Mouse (Mus musculus): Measurements from ENCODE around the gene Myo18a. TPM values are rescaled to one million over a fixed set of nuclear protein-coding genes. Genes with fewer than 3 reads are reported as not detected.

Myo18a gene
- polyA plus RNA-seq, 1 experiment from 2014 or later, result 16.0 TPM

GRCm38 (mm10) chr11:77800491-77800868, 37.4 kb downstream of the Myo18a start:
- Histone ChIP-seq H3K4me1 (ENCODE audit: control insufficient read depth, low read depth, low read length) (peaks cover 21% of the 10 kb centered on the region), H3K9ac (ENCODE audit: low read depth, low read length) (no peak overlapping the region), H3K27me3 (ENCODE audit: control insufficient read depth, insufficient read depth, low read depth, low read length) (no peaks in the 10 kb centered on the region), H3K27ac (ENCODE audit: low read length) (no peak overlapping the region), H3K4me3 (ENCODE audit: low read depth, low read length) (peak overlapping the region; percentile 38), H3K9me3 (replicated peaks; ENCODE audit: control insufficient read depth, low read length) (no peaks in the 10 kb centered on the region), H3K36me3 (ENCODE audit: control insufficient read depth, insufficient read depth) (no peaks in the 10 kb centered on the region; the same call in 1 of the 2 replicates), H3K4me2 (ENCODE audit: low read depth, low read length) (peak overlapping the region; percentile 46)
- ATAC-seq (ENCODE audit: low read depth), result no peak
- WGBS (ENCODE audit: insufficient replicate concordance), result 64% methylated on average over 9 of the region's 9 CpGs

GRCm38 (mm10) chr11:77800869-77801701, 38.0 kb downstream of the Myo18a start:
- Histone ChIP-seq H3K27me3 (ENCODE audit: control insufficient read depth, insufficient read depth, low read depth, low read length) (no peaks in the 10 kb centered on the region), H3K4me1 (ENCODE audit: control insufficient read depth, low read depth, low read length) (peaks cover 21% of the 10 kb centered on the region), H3K4me2 (ENCODE audit: low read depth, low read length) (peak overlapping the region; percentile 46), H3K27ac (ENCODE audit: low read length) (peak overlapping the region; percentile 66), H3K36me3 (ENCODE audit: control insufficient read depth, insufficient read depth) (no peaks in the 10 kb centered on the region), H3K9me3 (replicated peaks; ENCODE audit: control insufficient read depth, low read length) (no peaks in the 10 kb centered on the region), H3K9ac (ENCODE audit: low read depth, low read length) (0 out of 2 replicates have a peak overlapping the region, but pooled peaks have one; percentile 18), H3K4me3 (ENCODE audit: low read depth, low read length) (peak overlapping the region; percentile 38)
- ATAC-seq (ENCODE audit: low read depth), result peak; percentile 84
- 12% methylated on average over 15 of the region's 15 CpGs for WGBS (ENCODE audit: insufficient replicate concordance)

GRCm38 (mm10) chr11:77802341-77802865, 39.4 kb downstream of the Myo18a start:
- ATAC-seq (ENCODE audit: low read depth), result peak; percentile 28
- peak overlapping the region; percentile 22; the same call in 1 of the 2 replicates for H3K4me3 ChIP-seq (ENCODE audit: low read depth, low read length)

GRCm38 (mm10) chr11:77806218-77806617, 43.2 kb downstream of the Myo18a start:
- peaks cover 14% of the 10 kb centered on the region for H3K4me1 ChIP-seq (ENCODE audit: control insufficient read depth, low read depth, low read length)
- 40% methylated on average over 2 of the region's 2 CpGs for WGBS (ENCODE audit: insufficient replicate concordance)

More at GRCm38 (mm10) chr11:77802341-77802865, 39.4 kb downstream of the Myo18a start:
- peak overlapping the region; percentile 46 for H3K4me2 ChIP-seq (ENCODE audit: low read depth, low read length)
- H3K36me3 ChIP-seq (ENCODE audit: control insufficient read depth, insufficient read depth), result no peaks in the 10 kb centered on the region
- peaks cover 21% of the 10 kb centered on the region for H3K4me1 ChIP-seq (ENCODE audit: control insufficient read depth, low read depth, low read length)
- peak overlapping the region; percentile 28; the same call in 1 of the 2 replicates for H3K9ac ChIP-seq (ENCODE audit: low read depth, low read length)
- peak overlapping the region; percentile 66 for H3K27ac ChIP-seq (ENCODE audit: low read length)
- H3K9me3 ChIP-seq (replicated peaks; ENCODE audit: control insufficient read depth, low read length), result no peaks in the 10 kb centered on the region
- H3K27me3 ChIP-seq (ENCODE audit: control insufficient read depth, insufficient read depth, low read depth, low read length), result no peaks in the 10 kb centered on the region
- WGBS (ENCODE audit: insufficient replicate concordance), result 27% methylated on average over 9 of the region's 9 CpGs

GRCm38 (mm10) chr11:77806855-77807254, 43.8 kb downstream of the Myo18a start:
- Histone ChIP-seq H3K4me3 (ENCODE audit: low read depth, low read length) (no peak overlapping the region), H3K9ac (ENCODE audit: low read depth, low read length) (no peak overlapping the region), H3K9me3 (replicated peaks; ENCODE audit: control insufficient read depth, low read length) (no peaks in the 10 kb centered on the region), H3K4me2 (ENCODE audit: low read depth, low read length) (no peak overlapping the region), H3K36me3 (ENCODE audit: control insufficient read depth, insufficient read depth) (no peaks in the 10 kb centered on the region), H3K4me1 (ENCODE audit: control insufficient read depth, low read depth, low read length) (peaks cover 8% of the 10 kb centered on the region), H3K27ac (ENCODE audit: low read length) (no peak overlapping the region), H3K27me3 (ENCODE audit: control insufficient read depth, insufficient read depth, low read depth, low read length) (no peaks in the 10 kb centered on the region)
- ATAC-seq (ENCODE audit: low read depth), result no peak
- 70% methylated on average over 6 of the region's 6 CpGs for WGBS (ENCODE audit: insufficient replicate concordance)

More at GRCm38 (mm10) chr11:77806218-77806617, 43.2 kb downstream of the Myo18a start:
- no peak overlapping the region for H3K9ac ChIP-seq (ENCODE audit: low read depth, low read length)
- no peak overlapping the region for H3K27ac ChIP-seq (ENCODE audit: low read length)
- H3K4me2 ChIP-seq (ENCODE audit: low read depth, low read length), result no peak overlapping the region
- no peaks in the 10 kb centered on the region for H3K36me3 ChIP-seq (ENCODE audit: control insufficient read depth, insufficient read depth)
- H3K27me3 ChIP-seq (ENCODE audit: control insufficient read depth, insufficient read depth, low read depth, low read length), result no peaks in the 10 kb centered on the region
- no peaks in the 10 kb centered on the region for H3K9me3 ChIP-seq (replicated peaks; ENCODE audit: control insufficient read depth, low read length)
- no peak for ATAC-seq (ENCODE audit: low read depth)
- H3K4me3 ChIP-seq (ENCODE audit: low read depth, low read length), result no peak overlapping the region

GRCm38 (mm10) chr11:77808051-77808465, 45.0 kb downstream of the Myo18a start:
- H3K4me3 ChIP-seq (ENCODE audit: low read depth, low read length), result no peak overlapping the region
- H3K4me1 ChIP-seq (ENCODE audit: control insufficient read depth, low read depth, low read length), result peaks cover 3% of the 10 kb centered on the region; the same call in 1 of the 2 replicates
- H3K27ac ChIP-seq (ENCODE audit: low read length), result no peak overlapping the region
- H3K4me2 ChIP-seq (ENCODE audit: low read depth, low read length), result no peak overlapping the region
- no peak overlapping the region for H3K9ac ChIP-seq (ENCODE audit: low read depth, low read length)
- H3K9me3 ChIP-seq (replicated peaks; ENCODE audit: control insufficient read depth, low read length), result no peaks in the 10 kb centered on the region
- no peaks in the 10 kb centered on the region for H3K36me3 ChIP-seq (ENCODE audit: control insufficient read depth, insufficient read depth)
- no peaks in the 10 kb centered on the region for H3K27me3 ChIP-seq (ENCODE audit: control insufficient read depth, insufficient read depth, low read depth, low read length)
- WGBS (ENCODE audit: insufficient replicate concordance), result 61% methylated on average over 5 of the region's 5 CpGs
- no peak for ATAC-seq (ENCODE audit: low read depth)

- peaks cover 3% of the 10 kb centered on the region; the same call in 1 of the 2 replicates for H3K4me1 ChIP-seq (ENCODE audit: control insufficient read depth, low read depth, low read length)
- no peak overlapping the region for H3K4me3 ChIP-seq (ENCODE audit: low read depth, low read length)
- H3K36me3 ChIP-seq (ENCODE audit: control insufficient read depth, insufficient read depth), result no peaks in the 10 kb centered on the region
- no peak for ATAC-seq (ENCODE audit: low read depth)
- no peak overlapping the region for H3K4me2 ChIP-seq (ENCODE audit: low read depth, low read length)
- H3K27ac ChIP-seq (ENCODE audit: low read length), result no peak overlapping the region
- H3K9me3 ChIP-seq (replicated peaks; ENCODE audit: control insufficient read depth, low read length), result no peaks in the 10 kb centered on the region
- no peak overlapping the region for H3K9ac ChIP-seq (ENCODE audit: low read depth, low read length)
- no peaks in the 10 kb centered on the region for H3K27me3 ChIP-seq (ENCODE audit: control insufficient read depth, insufficient read depth, low read depth, low read length)
- 75% methylated on average over 4 of the region's 4 CpGs for WGBS (ENCODE audit: insufficient replicate concordance)
These were observed 46.2 kb downstream of the Myo18a start for GRCm38 (mm10) chr11:77809215-77809614.

- WGBS (ENCODE audit: insufficient replicate concordance), result 47% methylated on average over 6 of the region's 6 CpGs
- ATAC-seq (ENCODE audit: low read depth), result no peak
- Histone ChIP-seq H3K27ac (ENCODE audit: low read length) (no peak overlapping the region), H3K9me3 (replicated peaks; ENCODE audit: control insufficient read depth, low read length) (no peaks in the 10 kb centered on the region), H3K27me3 (ENCODE audit: control insufficient read depth, insufficient read depth, low read depth, low read length) (no peaks in the 10 kb centered on the region), H3K4me2 (ENCODE audit: low read depth, low read length) (no peak overlapping the region), H3K9ac (ENCODE audit: low read depth, low read length) (no peak overlapping the region), H3K4me3 (ENCODE audit: low read depth, low read length) (no peak overlapping the region), H3K36me3 (ENCODE audit: control insufficient read depth, insufficient read depth) (no peaks in the 10 kb centered on the region), H3K4me1 (ENCODE audit: control insufficient read depth, low read depth, low read length) (peaks cover 3% of the 10 kb centered on the region; the same call in 1 of the 2 replicates)
These were observed 47.0 kb downstream of the Myo18a start for GRCm38 (mm10) chr11:77810018-77810417.

- no peak for ATAC-seq (ENCODE audit: low read depth)
- H3K27ac ChIP-seq (ENCODE audit: low read length), result no peak overlapping the region
- WGBS (ENCODE audit: insufficient replicate concordance), result 69% methylated on average over 2 of the region's 2 CpGs
- no peaks in the 10 kb centered on the region for H3K27me3 ChIP-seq (ENCODE audit: control insufficient read depth, insufficient read depth, low read depth, low read length)
- H3K9me3 ChIP-seq (replicated peaks; ENCODE audit: control insufficient read depth, low read length), result no peaks in the 10 kb centered on the region
- peaks cover 12% of the 10 kb centered on the region for H3K36me3 ChIP-seq (ENCODE audit: control insufficient read depth, insufficient read depth)
- H3K4me2 ChIP-seq (ENCODE audit: low read depth, low read length), result no peak overlapping the region
- no peaks in the 10 kb centered on the region for H3K4me1 ChIP-seq (ENCODE audit: control insufficient read depth, low read depth, low read length)
- H3K4me3 ChIP-seq (ENCODE audit: low read depth, low read length), result no peak overlapping the region
- H3K9ac ChIP-seq (ENCODE audit: low read depth, low read length), result no peak overlapping the region
These were observed 50.9 kb downstream of the Myo18a start for GRCm38 (mm10) chr11:77813969-77814368.
